Mouse (Mus musculus) thymus, adult 18-20 months (tissue): ENCODE results near the gene Mapk8.
A peak's percentile ranks its signal among the peaks of the same experiment; 100 is the strongest.
"Not testable (repeated sequence)": the region's sequence is repeated elsewhere in the genome, so short reads cannot be mapped to it uniquely, and the experiment has no call there.

ENCODE experiments used
- DNase-seq, 2 experiments: peaks; one replicate each; pipeline ENCODE4 v3.0.0; 2022; ENCODE audit warnings: mixed read lengths in 2 of 2

Gene Mapk8

GRCm38 (mm10) chr14:33447027-33447569, at the start of gene Mapk8:
Gene Mapk8, minus strand, starts transcription at chr14:33447158.
- peak; percentile 92 for DNase-seq

GRCm38 (mm10) chr14:33495226-33495625, 48.3 kb upstream of the Mapk8 start:
- DNase-seq, result no peak

DNA sequence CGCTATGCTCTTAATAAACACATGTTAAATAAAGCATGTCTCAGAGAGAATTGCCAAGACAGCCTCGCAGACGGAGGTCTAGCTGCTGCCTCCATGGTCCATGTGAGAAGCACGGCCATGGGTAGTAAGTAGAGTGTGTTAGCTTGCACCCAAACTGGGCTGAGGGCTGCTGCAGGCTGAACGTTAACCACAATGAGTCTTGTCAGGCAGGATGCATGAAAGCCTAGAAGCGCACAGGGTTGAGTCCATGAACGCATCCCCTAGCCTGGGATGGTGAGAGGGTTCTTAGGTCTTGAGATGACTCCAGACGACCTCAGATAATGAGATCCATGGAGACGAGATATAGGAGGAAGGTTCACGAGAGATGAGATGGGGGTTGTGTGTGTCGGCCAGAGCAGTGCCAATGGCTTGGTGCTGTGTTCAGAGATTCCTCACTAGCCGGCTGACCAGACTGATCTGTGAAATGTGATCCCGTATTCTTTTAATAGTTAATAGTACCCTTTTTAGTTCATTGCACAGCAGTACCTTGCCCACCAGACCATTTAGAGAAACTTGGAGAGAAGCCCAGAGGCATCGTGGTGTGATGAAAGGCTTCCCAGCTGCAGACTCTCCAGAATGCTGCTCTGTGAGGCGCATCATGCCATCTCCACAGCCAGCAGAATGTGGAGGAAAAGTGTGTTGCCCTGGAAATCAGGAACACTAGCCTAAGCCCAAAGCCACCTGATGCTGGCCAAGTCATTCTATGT, 41.0 kb upstream of the Mapk8 start:
- no peak for DNase-seq

DNA sequence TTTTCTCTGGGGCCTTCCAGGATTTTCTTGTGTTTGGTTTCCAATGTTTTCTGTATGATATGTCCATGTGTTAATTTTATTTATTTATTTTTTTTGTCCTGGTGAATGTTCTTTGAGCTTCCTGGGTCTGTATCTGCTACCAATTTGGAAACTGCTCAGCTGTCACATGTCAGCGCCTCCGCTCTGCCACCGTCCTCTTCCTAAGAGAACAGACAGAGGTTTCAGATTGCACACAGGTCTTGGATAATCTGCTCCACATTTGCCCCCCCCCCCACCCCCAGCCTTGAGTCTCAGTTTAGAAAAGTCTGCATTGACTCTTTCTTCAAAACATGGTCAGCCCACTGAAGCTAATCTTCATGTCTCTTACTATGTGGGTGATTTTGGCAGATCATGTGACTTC, 35.0 kb upstream of the Mapk8 start:
- DNase-seq, result no peak

DNA sequence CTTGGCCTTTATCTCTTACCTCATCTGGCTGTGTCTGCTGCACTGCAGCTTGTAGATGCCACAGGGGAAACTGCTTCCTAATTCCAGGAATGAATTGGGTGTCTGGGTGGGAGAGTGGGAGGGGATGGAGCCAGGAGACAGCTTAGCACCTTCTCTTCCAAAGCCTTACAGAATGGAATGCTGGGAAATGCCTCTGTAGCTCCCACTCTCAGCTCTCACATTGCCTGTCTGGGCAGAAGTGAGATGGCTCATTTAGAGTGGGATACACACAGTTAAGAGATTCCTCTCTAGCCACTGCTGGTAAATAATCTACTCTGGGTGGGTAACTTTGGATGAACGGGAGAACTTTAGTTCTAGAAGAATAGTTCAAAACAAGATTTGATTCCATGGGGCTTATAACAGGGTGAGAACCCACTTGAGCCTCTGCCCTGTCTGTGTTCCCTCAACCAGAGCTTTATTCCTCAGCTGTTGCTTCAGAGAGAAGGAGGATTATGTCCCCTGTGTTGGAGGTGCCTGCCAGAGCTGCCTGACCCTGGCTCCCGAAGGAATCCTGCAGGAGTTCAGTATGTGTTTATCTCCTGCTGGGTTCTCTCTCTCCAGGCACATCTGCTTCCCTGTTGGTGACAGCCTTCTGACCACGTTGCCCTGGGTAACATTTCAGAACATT, 29.3 kb upstream of the Mapk8 start:
- DNase-seq, result no peak

- no peak for DNase-seq
These were observed 27.5 kb upstream of the Mapk8 start for GRCm38 (mm10) chr14:33474461-33474860.

DNA sequence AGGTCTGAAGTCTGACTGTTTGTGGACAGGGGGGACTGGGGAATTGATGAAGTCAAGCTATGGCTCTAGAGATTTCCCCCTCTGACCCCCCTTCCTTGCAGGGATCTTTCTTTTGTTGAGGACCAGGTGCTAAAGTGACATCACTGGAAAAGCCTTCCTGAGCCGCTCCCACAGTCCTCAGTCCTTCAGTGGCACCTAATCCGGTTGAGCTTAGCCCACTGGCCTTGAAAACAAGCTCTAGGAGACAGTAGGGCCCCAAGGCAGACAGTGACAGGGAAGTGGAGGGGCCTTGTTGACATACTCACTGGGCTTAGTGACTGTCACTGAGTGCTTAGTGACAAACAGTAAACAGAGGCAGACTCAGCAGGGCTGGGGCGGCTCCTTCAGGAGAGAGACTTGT, 24.4 kb upstream of the Mapk8 start, which contains the start of gene Frmpd2:
Frmpd2 (plus strand) TSS at position 366 of the 400 bp plus-strand sequence.
- no peak for DNase-seq

GRCm38 (mm10) chr14:33467766-33468165, 20.8 kb upstream of the Mapk8 start:
- DNase-seq, result no peak

GRCm38 (mm10) chr14:33463658-33464057, 16.7 kb upstream of the Mapk8 start:
- no peak for DNase-seq

GRCm38 (mm10) chr14:33450331-33450730, 3.4 kb upstream of the Mapk8 start:
- DNase-seq, result no peak

GRCm38 (mm10) chr14:33449296-33449840, 2.4 kb upstream of the Mapk8 start:
- DNase-seq, result no peak

DNA sequence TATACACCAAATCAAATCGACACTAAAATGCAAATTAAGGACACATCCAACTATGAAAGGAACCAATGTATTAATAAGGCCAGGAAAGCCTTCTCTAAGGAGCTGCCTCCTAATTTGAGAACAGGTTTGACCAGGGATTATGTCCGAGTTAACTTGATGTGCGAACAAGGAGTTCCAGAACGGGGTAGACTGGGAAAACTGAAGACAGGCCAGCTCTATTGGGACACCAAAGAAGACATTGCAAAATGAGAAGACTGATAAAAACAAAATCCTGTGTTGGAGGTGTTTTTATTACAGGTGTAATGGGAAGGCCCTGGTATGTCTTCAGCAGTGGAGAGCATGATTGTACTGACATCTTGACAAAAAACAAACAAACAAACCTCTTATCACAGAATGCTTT, 1.3 kb upstream of the Mapk8 start:
- DNase-seq, result no peak

- DNase-seq, result no peak
These were observed 366 bp downstream of the Mapk8 start for GRCm38 (mm10) chr14:33446561-33447023.

- DNase-seq, result no peak
These were observed 996 bp downstream of the Mapk8 start for GRCm38 (mm10) chr14:33445962-33446361.

DNA sequence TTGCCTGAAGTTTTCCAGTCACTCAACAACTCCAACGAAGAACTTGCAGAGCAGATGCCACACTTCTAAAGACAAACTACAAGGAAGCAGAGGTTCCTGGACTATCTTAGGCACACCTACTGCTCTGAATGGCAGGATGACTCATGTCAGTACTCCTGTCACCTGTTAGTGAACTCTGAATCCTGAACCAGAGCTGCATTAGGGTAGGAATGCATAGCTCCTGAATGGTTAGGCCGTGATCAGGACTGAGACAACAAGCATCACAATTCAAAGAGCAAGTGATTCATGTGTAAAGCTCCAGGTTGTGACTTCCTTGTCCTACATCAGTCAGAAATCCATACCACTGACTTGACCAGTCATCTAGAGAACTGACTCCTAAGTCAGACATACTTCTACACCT, 3.2 kb downstream of the Mapk8 start:
- DNase-seq, result no peak

DNA sequence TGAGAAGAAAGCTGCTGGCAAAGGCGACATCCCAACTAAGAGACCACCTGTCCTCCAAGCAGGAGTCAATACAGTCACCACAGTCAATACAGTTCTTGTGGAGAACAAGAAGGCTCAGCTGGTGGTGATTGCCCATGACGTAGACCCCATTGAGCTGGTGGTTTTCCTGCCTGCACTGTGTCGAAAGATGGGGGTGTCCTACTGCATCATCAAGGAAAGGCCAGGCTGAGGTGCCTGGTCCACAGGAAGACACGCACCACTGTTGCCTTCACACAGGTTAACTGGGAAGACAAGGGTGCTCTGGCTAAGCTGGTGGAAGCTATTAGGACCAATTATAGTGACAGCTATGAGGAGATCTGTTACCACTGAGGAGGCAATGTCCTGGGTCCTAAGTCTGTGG, 14.5 kb downstream of the Mapk8 start:
- not testable (repeated sequence) for DNase-seq

DNA sequence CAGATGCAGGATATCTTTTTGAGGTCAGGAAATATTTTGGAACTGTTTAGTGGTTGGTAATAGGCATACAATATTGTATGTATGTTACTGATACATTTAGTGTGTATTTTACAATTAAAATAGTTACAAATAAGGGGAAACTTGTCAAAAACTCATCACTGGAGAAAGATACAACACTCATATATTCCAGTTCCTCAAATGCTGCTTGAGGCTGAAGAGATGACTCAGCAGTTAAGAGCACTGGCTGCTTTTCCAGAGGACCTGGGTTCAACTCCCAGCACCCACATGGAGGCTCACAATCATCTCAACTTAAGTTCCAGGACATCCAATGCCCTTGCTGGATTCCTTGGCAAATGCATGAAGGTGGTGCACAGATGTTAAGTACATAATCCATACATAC, 22.8 kb downstream of the Mapk8 start:
- DNase-seq, result no peak

- no peak for DNase-seq
These were observed 24.0 kb downstream of the Mapk8 start for GRCm38 (mm10) chr14:33423003-33423402.

DNA sequence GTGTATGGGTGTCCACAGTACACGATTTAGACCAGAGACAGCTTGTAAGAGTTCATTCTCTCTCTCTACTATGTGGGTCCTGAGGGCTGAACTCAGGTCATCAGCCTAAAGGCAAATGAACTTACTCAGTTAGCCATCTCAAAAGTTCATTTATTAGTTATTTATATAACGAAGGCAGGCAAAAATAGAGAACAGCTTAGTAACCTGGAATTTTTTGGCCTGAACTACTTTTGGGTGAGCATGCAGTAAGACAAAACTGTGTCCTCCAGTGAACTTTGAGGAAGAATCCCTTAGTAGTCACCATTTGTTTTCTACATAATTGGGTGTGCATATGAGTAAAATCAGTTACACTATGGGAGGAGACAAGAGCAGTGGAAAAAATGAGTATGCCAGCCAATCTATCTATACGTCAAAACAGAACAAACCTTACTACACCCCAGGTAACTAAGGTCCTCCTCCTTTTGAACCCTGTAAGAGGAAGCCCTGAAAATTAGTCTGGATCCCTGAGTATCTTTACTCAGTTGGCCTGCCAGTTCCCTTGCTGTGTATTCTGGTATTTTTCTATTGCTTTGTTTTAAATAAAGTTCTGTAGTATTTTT, 28.5 kb downstream of the Mapk8 start:
- DNase-seq, result no peak

DNA sequence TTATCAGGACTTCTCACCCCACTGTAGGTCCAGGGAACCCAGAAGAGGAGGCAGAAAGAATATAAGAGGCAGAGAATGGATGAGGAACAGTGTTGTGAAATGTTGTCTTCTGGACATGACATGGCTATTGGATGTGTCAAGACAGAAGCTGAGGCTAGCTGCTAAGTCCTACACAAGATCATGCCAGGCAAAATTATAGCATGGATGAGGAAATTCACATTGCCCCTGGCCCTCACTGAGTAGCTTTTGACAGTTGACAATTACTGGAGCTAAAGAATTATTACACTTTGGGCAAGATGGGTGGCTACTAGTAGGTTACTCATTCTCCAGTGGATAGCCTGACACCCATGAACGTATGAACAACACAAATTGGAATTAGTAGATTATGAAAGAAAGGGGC, 31.2 kb downstream of the Mapk8 start:
- no peak for DNase-seq

- no peak for DNase-seq
These were observed 44.6 kb downstream of the Mapk8 start for GRCm38 (mm10) chr14:33402331-33402730.

- no peak for DNase-seq
These were observed 46.9 kb downstream of the Mapk8 start for GRCm38 (mm10) chr14:33400019-33400418.
